Mouse (Mus musculus) adrenal gland (tissue): ENCODE data around the gene Abca2.

Experiments
- intact Hi-C: fragments of 180-260 bp; cut with DNase I; formaldehyde crosslinking; loops from one replicate; pipeline ENCODE4 v1.15.1; 2025

Gene Abca2

DNA sequence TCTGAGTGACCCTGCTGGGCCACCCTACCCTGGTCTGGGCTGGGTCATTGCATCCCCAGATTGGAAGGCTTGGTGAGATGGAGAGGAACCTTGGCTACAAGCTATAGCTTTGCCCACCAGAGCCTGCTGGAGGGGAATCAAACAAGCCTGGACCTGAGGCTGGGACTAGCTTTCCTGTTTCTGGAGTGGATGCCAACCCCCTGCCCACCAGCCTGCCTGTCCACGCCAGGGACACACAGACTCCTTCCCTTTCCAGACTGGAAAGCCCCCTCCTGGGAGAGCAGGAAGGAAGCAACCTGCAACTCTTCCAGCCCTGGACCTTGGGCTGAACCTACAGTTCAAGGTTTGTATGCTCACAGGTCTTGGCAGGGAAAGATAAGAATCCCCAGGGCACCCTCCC, 4.9 kb upstream of the Abca2 start:
- intact Hi-C loops = loop anchor here (2.0 to 5.0 kb wide), 3 partner anchors 59 to 124 kb away; partner anchors contain the start of gene Traf2

DNA sequence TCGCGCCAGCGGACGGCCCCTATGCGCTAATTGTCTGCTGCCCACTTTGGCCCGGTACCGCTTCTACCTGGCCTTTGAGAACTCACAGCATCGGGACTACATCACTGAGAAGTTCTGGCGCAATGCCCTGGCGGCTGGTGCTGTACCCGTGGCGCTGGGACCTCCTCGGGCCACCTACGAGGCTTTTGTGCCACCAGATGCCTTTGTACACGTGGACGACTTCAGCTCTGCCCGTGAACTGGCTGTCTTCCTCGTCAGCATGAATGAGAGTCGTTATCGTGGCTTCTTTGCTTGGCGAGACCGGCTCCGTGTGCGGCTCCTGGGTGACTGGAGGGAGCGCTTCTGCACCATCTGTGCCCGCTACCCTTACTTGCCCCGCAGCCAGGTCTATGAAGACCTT, 3.0 kb upstream of the Abca2 start:
- intact Hi-C loops = no loop called here

- intact Hi-C loops = no loop called here
Observed at GRCm38 (mm10) chr2:25426721-25427191, 1.7 kb upstream of the Abca2 start.

DNA sequence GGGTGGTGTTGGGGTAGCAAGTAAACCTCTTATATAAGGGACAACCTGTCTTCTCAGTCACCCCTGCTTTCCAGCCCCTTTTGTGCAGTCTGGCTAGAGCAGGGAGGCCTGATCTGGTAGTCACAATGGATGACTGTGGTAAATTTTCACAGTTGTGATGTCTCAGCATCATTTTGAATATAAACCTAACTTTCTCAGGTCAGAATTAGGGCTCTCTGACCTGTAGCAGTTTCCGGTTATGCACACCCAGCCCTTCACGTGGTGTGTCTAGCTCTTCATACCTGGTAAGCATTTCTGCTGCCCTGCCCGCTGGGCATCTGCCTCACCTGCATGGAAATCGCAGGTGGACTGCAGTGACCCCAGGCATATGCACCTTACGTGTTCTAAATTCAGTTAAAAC, 1.2 kb upstream of the Abca2 start:
- intact Hi-C loops = no loop called here

GRCm38 (mm10) chr2:25429435-25430180, 1.1 kb downstream of the Abca2 start:
- intact Hi-C loops = no loop called here

- intact Hi-C loops = no loop called here
Observed at GRCm38 (mm10) chr2:25430395-25431233, 2.1 kb downstream of the Abca2 start.

DNA sequence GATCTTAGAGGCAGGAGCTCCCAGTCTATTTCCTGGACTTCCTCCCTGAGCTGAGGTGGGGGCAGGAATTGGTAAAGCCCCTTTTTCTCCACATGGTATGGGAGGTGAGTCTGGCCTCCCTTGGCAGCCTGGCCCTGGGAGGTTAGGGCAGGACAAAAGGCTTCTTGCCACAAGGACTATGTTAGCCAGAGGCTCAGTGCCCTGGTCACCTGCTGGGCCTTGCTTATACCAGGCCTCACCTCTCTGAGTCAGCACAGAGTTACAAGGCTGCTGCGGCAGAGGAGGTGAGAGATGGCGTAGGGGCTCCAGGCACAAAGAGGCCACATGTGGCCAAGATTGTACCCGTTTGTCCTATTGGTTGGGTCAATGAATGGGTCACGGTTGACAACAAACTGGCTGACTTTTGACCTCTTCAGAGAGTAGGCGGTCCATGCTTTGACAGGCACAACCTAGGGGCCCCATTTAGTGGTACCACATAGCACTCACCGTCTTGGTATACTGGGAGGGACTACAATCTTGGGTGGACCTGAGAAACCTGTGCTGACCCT, 2.9 kb downstream of the Abca2 start:
- intact Hi-C loops = no loop called here

DNA sequence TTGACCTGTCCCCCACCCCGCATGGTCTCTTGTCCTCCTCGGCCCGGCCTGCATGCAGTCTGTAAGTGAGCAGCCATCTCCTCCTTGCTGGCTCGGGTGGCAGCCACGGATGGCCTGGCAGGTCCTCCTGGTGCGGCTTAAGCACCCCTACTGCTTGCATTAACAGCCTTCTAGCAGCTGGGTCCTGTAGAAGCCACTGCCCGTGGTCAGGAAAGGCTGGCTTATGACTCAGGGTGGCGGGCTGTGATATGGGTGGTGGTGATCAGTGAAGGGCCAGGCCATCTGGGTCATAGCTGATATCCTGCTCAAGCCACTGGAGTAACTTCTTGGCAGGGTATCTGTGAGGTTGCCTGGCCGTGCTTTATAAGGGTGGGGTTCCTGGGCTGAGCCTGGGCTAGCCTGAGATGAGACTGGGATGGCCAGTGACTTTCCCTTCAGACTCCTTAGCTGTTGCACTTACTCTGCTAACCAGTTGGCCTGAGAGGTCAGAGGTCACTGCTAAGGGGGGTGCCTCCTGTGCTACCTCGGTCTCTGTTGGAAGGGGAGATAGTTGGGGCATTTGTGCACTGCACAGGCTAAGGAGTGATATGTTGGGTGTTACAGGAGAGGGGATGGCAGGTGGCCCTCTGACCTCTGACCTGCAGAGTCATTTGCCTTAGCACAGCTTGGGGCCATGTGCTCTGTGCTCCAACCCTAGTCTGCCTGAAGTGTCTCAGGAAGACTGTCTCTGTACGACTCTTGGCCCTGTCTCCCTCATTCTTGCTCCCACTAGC, 4.0 kb downstream of the Abca2 start:
- intact Hi-C loops = no loop called here

DNA sequence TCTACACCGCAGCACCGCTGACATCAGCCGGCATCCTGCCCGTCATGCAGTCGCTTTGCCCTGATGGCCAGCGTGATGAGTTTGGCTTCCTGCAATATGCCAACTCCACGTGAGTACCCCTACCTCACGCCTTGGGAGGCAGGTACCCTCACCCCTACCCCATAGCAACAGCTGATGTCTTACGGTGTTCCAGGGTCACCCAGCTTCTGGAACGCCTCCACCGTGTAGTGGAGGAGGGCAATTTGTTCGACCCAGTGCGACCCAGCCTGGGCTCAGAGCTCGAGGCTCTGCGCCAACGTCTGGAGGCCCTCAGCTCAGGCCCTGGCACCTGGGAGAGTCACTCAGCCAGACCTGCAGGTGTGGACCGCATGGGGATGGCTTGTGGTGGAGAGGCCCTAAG, 4.6 kb downstream of the Abca2 start:
- intact Hi-C loops = no loop called here

DNA sequence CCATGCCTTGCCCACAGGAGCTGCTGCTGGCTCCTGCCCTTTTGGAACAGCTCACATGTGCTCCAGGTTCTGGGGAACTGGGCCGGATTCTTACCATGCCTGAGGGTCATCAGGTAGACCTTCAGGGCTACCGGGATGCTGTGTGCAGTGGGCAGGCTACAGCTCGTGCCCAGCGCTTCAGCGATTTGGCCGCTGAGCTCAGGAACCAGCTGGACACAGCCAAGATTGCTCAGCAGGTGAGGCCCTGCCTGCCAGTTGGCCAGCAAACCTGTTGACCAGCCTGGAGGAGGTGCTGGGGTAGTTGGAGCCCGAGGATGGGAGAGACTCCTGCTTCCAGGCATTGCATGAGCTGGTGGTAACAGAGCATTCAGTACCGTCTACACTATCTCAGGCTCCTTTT, 5.8 kb downstream of the Abca2 start:
- intact Hi-C loops = no loop called here

- intact Hi-C loops = no loop called here
Observed at GRCm38 (mm10) chr2:25436286-25436820, 7.8 kb downstream of the Abca2 start.

DNA sequence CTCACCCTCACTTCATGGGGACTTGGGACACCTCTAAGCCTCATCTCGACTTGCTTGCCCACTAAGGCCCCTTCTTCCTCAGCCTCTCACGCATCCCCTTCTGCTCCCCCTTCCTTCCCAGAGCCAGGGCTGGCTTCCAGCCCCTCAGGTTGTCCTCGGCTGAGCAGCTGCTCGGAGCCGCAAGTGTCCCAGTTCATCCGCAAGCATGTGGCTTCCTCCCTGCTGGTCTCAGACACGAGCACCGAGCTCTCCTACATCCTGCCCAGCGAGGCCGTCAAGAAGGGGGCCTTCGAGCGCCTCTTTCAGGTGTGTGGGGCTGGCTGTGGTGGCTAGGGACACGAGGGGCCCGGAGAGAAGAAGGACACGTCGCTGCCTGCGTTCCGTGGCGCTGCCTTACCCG, 12.6 kb downstream of the Abca2 start:
- intact Hi-C loops = no loop called here

DNA sequence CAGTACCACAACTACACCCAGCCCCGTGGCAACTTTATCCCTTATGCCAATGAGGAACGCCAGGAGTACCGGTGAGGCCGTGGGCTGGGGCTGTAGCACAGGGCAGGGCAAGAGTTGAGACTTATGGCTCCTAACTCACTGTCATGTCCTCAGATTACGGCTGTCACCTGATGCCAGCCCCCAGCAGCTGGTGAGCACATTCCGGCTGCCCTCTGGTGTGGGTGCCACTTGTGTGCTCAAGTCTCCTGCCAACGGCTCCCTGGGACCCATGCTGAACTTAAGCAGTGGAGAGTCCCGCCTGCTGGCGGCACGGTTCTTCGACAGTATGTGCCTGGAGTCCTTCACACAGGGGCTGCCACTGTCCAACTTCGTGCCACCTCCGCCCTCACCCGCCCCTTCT, 14.2 kb downstream of the Abca2 start:
- intact Hi-C loops = no loop called here

DNA sequence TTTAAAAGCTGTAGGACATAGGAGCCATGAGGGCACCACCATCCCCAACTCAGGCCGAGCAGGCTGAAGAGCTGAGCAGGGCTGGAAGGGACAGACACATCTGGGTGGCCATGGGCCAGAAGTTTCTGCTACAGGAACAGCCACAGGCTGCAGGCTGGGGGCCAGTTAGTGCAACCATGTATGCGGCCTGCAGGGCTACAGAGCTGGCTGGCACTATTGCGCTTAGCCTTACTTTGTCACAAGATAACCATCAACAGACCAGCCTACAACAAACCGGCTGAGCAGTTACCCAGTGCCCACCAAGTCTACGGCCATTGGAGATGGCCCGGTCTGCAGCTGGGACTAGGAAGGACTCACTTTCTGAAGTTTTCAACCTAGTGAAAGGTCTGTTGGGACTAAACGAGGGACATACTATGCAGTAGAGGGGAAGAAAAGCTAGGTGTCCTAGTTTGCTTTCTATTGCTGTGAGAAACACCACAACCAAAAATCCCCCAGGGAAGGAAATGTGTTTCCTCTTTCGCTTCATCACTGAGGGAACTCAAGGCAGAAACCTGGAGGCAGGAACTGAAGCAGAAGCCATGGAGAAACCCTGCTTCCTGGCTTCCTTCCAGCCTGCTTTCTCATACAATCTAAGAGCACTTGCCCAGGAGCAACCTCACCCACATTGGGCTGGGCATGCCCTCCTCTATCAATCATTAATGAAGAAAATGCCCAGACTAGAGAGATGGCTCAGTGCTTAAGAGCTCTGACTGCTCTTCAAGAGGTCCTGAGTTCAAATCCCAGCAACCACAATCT, 22.5 kb downstream of the Abca2 start:
- intact Hi-C loops = no loop called here

- intact Hi-C loops = no loop called here
Observed at GRCm38 (mm10) chr2:25452951-25453350, 24.4 kb downstream of the Abca2 start.

GRCm38 (mm10) chr2:25456205-25456953, 27.9 kb downstream of the Abca2 start, which contains the start of gene Clic3:
TSS of gene Clic3 (plus strand) at chr2:25456838.
- intact Hi-C loops = no loop called here

- intact Hi-C loops = no loop called here
Observed at GRCm38 (mm10) chr2:25457022-25457896, 28.8 kb downstream of the Abca2 start.

DNA sequence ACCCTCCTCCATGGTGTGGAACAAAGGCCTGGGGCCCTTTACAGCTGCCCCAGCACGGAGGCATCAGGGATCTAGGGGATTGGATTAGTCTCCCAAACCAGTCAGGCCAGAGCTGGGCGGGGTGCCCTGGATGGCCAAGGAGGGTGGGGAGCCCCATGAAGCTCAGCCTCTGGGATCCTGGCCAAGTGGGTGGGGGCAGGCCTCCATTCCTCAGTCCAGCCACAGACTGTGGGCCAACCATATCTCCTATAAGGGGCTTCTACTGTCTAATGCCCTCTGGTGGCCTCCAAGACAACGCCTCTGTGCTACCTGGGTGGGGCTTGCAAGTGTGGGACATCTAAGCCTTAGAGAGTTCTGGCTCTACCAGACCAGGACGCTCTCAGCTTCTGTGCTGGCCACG, 30.4 kb downstream of the Abca2 start:
- intact Hi-C loops = no loop called here

DNA sequence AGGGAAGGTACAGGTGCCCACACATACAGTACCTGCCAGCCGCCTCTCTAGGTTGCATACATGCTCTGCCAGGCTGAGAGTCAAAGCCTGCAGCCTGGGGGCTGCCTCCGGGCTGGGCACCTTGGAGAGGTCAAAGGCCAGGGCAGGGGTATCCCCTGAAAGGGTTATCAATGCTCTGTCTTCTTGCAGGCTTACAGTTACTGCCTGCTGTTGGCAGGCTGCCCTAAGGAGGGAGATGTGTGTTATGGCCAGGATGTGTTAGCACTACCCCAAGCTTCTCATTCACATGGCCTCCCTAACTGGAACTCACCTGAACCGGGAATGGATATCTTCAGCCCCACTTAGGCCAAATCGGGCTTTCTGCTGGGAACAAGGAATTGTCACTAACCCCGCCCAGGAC, 31.6 kb downstream of the Abca2 start:
- intact Hi-C loops = no loop called here
